Mouse (Mus musculus) spleen, postnatal 10 days (tissue): ENCODE results near the gene Tex2.
"Not testable (repeated sequence)": the region's sequence is repeated elsewhere in the genome, so short reads cannot be mapped to it uniquely, and the experiment has no call there.

Source experiments
- DNase-seq, 2 experiments: peaks; one replicate each; pipeline ENCODE4 v3.0.0; 2021 to 2022; ENCODE audit warnings: low spot score in 2 of 2

The Tex2 gene

DNA sequence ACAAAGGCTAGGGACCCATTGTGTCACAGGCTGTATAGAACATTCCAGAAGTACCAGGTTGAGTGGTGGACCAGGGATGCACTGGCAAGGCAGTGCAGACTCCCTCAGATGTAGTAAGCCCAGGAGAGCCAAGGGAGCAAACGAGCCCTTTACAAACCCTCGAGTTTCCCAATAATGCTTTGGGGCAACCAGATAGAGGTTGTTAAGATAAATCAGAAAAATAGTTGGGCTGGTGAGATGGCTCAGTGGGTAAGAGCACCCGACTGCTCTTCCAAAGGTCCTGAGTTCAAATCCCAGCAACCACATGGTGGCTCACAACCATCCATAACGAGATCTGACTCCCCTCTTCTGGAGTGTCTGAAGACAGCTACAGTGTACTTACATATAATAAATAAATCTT, 5.5 kb upstream of the Tex2 start:
- DNase-seq = not testable (repeated sequence)

DNA sequence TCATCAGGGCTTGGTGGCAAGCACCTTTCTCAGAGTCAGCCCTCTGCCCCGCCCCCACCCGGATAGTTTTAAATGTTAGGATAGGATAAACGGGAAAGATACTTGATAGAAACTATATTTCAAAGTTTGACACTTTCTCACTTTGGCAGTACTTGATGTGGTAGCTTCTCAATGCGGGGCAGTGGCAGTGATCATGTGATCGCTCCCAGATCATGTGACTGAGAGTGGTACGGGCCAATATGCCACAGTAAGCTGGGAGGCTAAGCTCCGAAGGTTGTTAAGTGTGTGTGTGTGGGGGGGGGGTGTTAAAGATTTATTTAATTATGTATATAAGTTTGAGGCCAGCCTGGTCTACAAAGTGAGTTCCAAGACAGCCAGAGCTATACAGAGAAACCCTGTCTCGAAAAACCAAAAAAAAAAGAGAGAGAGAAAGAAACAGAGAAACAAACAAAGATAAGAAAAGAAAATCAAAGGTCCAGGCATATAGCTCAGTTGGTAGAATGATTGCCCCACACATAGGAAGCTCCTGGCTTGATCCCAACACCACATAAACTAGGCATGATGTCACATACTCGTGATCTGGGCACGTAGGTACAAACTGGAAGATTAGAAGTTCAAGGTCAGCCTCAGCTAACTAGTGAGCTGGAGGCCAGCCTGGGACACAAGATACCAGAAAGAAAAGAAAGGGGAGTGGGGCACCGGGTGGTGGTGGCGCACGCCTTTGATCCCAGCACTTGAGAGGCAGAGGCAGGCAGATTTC, 4.8 kb upstream of the Tex2 start:
- DNase-seq = no peak

DNA sequence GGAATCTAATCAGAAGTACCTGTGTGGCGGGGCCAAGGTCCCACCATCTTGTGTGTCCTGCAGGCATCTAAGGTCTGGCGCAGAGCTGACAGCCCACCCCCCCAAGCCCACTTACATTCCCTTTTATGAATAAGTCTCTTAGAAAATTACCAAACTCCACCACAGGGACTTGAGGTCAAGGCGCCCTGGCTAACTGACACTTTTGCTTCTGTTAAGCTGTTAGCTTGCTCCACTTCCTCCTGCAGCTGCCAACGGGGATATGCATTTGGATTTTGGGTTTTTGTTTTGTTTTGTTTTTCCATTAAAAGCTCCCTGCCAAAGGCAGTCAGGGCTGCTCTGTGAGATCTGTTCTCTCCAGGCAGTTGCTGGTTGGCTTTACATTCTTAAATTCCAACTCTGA, 2.3 kb upstream of the Tex2 start:
- DNase-seq = no peak

DNA sequence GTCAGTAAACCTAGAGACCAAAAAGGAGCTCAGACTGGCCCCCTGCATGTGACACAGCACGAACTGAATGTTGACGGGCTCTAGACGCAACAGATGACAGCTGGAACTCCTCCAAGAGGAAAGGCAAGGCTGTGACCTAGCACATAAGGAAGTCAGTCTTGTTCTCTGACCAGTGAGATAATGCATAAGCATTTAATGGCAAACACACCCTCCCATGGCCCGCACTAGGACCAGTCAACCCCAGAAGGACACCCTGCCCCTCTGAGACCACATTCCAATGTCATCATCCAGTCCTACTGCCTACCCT, 1.1 kb upstream of the Tex2 start:
- DNase-seq = no peak

DNA sequence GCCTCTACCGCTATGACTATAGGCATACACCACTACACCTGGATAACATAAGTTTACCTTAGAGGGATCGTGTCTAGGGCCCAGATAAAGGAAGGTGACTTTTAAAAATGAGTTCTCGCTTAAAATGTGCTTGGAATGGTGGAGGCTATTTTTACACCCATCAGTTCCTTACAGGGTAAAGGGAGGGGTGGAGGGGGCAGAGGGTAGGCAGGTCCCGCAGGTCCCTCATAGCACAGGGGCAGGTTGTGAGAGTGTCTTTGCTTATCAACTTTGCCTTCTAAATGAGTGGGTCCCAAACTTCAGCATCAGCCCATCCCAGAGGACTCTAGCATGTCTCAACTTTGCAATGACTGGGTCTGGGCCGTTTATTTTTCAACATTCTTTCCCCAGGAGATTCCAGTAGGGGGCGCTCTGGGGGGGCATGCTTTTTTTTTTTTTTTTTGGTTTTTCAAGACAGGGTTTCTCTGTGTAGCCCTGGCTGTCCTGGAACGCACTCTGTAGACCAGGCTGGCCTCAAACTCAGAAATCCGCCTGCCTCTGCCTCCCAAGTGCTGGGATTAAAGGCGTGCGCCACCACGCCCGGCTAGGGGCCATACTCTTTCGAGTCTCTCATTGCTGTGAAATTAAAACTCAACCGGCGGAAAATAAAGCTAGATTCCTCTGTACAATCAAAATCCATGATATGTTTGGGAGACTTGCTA, 565 bp upstream of the Tex2 start:
- DNase-seq = peak; percentile 32 to 66

DNA sequence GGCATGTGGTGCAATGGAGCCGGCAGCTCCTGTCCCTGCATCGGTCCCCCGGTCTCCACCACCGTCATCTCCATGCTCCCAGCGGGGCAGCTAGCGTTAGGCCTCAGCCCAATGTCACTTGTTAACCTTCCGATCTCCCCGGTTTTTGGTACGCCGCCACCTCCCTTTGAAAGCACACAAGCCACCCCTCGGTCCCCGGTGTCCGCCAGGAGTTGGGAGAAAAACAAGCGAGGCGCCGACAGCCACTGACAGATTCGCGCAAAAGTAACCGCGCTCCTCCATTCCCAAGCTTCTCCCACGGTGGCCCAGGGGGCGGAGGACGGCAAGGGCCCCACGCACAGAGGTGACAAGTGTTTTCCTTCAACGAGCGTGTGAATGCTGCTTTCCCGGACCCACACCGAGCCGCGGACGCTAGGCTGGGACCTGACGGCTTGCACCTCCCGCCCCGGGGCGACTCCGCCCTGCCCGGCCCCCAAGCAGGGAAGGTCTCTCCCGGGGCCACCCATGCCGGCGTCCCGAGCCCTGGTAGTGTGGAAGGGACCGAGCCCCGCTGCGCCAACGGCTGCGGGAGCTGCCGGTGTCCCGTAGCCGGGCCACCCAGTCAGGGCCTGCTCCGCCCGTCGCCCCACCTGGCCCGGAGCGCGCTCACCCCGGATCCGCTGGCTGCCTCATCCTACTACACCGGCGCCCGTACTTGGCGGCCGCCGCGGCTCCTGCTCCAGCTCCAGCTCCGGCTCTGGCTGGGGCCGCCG, 838 bp downstream of the Tex2 start:
- peak; percentile 77 to 91 for DNase-seq

DNA sequence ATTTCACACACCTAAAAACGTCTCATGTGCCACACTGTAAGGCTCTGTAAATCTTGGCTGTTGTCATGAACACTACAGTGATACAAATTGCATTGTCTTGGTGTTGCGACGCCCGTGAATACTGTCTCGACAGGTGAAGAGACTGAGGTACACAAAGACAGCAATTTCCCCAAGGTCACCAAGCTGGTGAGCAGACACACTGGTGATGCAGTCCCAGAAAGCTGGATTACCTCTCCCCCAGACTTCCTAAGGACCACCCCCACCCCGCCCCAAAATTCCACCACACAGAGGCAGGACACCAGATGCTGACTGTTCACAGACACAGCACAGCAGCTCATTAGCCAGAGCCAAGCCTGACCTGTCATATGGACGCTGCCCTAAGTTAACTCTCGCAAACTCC, 3.5 kb downstream of the Tex2 start:
- DNase-seq = no peak

DNA sequence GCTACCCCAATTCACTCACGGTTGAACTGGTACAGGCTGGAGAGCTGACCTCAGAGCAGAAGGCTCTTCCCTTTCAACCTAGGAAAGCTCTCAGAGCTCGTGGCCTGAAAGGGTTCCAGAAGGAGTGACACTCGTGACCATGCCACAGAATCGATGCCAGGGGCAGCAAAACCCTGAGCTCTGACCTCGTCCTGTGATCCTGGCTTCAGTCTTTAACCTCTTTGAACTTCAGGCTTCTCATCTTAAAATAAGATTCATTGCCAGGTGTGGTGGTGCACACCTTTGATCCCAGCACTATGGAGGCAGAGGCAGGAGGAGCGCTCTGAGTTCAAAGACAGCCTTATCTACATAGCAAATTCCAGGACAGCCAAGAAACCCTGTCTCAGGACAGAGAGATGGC, 5.9 kb downstream of the Tex2 start:
- no peak for DNase-seq

DNA sequence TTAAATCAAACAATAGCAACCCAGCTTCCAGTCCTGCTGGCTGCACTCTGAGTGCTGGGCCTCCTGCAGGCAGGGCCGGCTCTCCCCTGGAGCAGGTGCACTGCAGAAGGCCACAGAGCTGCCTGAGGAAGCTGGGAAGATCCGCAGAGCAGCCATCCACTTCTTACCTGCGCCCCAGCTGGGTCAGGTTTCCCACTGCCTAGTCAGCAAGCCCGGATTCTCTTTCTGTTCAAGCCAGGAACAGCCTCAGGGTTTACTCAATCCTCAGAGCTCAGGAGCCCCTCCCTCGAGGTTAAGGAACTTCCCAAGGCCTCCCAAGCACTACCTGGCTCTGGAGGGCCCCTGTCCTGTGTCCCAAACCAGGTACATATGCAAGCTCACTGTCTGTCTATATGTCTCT, 7.2 kb downstream of the Tex2 start:
- DNase-seq = no peak

DNA sequence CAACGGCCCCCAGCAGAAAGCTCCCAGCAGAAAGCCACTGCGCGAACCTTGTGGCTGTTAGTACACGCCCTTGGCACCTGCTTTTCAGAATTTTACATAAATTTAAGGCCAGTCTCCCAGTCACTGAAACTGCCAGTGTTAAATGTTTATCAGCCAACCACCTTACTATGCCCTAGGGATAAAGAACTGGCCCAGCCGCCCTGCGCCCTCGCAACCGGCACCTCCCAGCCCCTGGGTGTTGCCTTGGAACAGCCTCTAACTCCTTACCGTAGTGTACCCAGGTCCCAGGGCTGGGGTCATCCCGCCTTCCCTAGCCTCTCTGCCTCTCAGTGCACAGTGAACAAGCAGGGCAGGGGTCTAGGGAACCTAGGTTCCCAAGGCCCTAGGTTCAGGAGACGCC, 10.0 kb downstream of the Tex2 start:
- DNase-seq = peak in 1 of 2 experiments; percentile 45

DNA sequence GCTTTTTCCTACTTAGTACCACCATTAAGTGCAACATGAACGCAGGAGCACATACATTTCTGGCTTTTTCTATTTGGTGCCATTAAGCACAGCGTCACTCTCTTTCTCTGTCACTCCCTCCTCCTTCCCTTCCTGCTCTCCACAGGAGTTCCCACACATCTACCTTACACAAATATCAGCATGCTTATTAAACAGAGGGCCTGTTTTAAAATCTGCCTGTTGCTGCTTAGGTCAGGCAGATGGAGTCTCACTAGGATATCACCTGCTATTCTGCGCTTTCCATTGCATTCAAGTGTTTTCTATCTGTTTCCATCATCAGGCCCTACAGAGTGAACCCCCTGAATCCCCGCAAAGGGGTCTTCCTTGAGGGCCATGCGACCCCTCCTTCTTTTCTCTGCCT, 13.1 kb downstream of the Tex2 start:
- DNase-seq = no peak

DNA sequence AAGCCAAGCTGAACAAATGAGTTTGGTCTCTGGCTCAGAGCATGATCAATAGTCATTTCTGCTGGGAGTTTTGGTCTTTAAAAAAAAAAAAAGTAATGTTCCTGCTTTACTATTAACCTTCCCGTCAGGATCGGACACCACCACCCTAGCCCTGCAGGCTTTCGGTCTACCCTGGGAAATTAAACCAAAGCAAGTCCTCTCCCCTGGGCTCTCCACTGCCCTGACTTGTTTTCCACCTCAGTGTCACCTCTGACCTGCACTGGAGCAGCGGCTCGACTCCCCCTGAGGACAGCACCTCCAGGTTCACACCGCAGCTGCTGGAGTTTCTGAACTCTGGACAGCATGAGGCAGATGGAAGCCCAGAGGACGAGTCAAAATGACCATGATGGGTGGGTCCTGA, 13.9 kb downstream of the Tex2 start:
- DNase-seq = no peak

DNA sequence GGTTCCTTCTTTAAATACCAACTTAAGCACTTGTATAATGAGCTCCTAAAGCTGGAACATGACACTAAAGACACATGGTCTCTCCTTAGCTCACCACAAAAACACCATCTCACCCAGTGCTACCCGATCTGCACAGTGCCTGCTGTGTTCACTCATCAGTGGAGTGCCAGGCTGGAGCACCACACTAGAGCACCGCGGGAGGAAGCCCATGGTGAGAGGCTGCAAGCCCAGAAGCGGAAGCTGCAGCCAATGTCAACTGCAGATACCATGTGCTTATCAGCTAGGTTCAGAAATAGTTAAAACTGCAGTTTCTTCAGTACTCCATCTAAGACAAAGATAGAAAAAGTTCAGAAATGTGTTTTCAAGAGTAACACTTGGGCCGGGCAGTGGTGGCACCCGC, 14.9 kb downstream of the Tex2 start:
- DNase-seq = peak in 1 of 2 experiments; percentile 38

DNA sequence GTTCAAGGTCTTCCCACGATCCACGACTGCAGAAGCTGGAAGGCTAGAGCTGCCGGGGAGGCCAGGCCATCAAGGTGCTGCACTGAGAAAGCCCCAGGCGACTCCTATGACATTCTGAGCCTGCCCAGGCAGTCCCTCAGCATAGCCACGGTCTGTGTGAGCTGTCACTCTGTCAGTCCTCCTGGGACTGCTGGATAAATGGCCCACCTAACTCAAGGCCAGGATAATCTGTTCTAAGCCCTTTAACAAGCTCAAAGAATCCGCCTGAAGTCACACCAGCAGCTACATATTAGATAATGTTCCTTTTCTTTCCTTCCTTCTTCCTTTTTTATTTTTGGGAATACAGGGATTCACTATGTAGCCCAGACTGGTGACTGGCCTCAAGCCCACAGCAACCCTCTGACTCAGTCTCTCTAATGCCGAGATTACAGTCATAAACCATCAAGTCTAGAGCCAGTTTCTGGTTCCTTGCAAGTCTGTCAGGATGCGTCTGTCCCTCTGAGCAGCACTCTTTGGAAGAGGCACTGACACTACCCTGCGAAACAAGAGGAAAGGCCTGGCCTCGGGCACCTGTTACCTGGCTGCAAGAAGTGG, 15.4 kb downstream of the Tex2 start:
- DNase-seq = no peak

DNA sequence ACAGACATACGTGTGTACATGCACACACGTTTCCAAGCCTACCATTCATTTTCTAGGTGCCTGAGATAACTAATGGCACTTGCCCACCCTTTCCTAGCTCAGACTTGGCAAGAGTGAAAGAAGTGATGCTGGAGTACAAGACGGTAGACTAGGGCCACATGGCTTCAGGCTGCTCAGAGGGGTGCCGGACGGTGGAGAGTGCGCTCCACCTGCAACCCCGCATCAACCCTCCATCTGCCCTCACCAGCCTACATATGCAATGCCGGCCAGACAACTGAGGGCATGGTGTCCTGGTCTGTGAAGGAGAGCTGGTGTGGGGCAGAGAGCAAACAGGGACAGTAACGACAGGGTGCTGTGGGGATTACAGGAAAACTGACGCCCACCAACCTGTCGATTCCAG, 22.0 kb downstream of the Tex2 start:
- DNase-seq = no peak

DNA sequence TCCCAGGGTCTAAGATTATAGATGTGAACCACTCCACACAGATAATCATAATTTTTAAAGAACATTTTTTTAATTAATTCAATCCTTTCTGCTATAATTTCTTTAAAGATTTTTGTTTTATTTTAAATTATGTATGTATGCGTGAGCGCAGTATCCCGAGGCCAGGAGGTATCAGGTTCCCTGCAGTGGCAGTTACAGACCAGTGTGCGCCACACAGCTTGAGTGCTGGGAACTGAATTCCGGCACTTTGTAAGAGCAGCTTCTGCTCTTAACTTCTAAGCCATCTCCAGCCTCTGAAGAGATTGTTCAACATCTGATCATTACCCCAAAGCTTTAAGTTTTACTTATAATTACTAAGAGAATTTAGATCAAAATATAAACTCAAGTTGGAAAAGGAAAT, 23.1 kb downstream of the Tex2 start:
- DNase-seq = no peak

DNA sequence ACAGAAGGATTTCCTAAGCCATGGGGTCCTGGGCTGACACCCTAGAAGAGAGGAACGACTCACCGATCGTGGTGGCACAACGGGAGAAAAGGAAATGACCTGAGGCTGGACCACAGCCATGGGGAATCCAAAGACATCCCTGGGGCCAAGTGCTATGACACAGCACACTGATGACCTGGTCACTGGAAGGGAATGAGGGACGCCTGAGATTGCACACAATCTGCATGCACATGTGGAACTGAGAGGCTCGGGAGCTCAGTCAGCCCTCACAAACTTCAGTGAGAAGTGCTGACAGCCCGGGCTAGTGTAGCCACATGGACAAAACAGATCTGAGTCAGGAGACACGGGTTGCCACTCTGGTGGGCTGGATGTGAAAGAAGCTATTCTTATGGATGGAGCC, 24.4 kb downstream of the Tex2 start:
- no peak for DNase-seq

DNA sequence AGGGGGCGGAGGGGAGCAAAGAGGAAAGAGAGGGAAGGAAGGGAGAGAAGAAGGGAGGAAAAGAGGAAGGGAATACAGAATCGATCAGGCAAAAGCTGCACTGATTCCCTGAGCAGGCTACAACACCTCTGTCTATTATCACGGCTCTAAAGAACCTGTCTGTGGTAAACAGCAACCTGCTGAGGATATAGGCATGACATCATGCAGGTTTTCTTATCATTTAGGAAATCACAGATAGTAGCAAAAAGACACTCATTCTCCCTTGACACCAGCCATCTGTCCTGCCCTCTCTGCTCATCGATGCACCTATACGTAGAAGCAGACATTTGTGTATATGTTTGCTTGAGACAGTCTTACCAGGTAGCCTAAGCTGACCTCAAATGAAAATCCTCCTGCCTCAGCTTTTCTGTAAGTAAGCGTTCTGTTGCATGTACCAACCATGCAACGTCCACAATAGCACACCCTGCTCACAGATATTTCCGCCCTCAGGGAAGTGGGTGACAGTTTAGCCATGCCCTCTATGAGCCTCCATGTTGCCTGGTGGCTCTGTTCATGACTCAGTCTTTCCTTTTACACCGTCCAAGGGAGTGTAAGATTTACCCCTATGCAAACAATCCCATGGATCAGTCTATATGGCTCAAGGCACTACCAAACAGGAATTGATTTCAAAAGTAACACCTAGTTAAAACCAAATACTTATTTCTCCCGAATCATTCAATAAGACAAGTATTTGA, 25.3 kb downstream of the Tex2 start:
- no peak for DNase-seq

DNA sequence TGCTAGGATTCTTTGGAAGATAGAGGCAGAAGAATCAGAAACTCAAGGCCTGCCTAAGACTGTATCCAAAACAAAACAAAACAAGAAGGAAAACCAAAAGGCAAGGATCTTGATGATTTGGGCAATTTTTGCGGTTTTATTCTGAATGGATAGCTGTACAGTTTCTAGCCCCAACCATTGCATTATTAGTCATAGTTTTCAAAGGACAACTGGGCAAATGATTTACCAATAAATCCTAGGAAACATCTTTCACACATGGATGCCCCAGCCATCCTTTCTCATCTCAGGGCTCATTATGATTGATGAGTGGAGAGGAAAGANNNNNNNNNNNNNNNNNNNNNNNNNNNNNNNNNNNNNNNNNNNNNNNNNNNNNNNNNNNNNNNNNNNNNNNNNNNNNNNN, 29.4 kb downstream of the Tex2 start:
- DNase-seq = no peak

DNA sequence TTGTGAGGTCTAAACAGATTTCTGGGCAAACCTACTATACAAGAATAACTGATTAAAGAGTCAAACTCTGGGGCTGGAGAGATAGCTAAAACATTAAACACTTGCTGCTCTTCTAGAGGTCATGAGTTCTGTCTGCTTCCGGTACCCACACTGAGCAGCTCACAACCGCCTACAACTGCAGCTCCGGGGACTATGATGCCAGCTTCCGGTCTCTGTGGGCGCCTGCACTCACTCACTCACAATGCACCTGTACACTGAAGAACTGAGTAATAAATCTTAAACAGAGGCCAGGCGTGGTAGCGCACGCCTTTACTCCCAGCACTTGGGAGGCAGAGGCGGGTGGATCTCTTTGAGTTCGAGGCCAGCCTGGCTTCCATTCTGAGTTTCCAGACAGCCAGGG, 31.9 kb downstream of the Tex2 start:
- DNase-seq = no peak

DNA sequence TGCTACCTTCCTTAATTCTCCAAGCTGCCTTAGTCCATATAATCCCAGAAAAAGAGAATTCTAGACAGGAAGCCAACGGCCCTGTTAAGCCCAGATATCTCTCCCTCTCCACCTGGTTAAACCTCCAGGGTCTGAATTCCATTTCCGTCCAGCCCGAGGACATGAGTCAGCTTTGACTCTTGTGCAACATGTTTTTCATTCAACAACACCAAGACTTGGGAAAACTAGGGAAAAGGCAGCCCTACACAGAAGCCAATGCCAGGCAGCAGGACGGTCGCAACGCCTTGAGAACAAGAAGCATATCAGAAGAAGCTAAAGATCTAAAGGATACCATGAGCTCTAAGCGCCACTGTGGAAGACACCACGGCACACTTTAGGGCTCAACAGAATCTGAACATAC, 32.8 kb downstream of the Tex2 start:
- DNase-seq = no peak

DNA sequence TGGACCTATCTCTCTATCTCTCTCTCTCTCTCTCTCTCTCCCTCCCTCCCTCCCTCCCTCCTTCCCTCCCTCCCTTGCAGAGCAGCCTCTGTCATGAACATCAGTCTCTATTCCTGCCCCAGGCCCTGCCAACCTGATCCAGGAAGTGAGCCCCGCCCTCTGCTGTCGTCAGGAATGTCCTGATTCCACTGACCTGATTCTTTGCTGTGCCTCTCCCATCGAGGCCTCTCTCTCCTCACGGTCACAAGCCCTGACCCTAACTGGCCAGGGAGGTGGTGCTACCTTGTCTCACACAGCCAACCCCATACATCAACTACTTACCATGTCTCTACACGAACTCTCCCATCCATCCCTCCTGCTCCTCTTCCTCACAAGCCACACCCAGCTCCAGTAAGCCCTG, 33.3 kb downstream of the Tex2 start:
- DNase-seq = no peak
